Mouse (Mus musculus): ENCODE data around the gene Prkce.

- TF ChIP-seq POLR2A (IDR thresholded peaks at IDR 0.05; ENCODE audit: low read depth, low read length) (no peak), CTCF (IDR thresholded peaks at IDR 0.05; ENCODE audit: extremely low read depth, insufficient read length, insufficient replicate concordance, low read depth, low read length) (no peak)
Observed at GRCm38 (mm10) chr17:86379405-86380137, 212.0 kb downstream of the Prkce start.

Measured in small intestine, adult 2 months (tissue).